Mouse (Mus musculus) 3134 (cell line): ENCODE measurements around the gene Btbd10.

Source experiments
- DNase-seq: peaks from one replicate; pipeline ENCODE4 v3.0.0-alpha.2; 2011; ENCODE audit warnings: low spot score; ENCODE audit not compliant: insufficient read length; ENCODE audit errors: extremely low read depth

Btbd10 gene

DNA sequence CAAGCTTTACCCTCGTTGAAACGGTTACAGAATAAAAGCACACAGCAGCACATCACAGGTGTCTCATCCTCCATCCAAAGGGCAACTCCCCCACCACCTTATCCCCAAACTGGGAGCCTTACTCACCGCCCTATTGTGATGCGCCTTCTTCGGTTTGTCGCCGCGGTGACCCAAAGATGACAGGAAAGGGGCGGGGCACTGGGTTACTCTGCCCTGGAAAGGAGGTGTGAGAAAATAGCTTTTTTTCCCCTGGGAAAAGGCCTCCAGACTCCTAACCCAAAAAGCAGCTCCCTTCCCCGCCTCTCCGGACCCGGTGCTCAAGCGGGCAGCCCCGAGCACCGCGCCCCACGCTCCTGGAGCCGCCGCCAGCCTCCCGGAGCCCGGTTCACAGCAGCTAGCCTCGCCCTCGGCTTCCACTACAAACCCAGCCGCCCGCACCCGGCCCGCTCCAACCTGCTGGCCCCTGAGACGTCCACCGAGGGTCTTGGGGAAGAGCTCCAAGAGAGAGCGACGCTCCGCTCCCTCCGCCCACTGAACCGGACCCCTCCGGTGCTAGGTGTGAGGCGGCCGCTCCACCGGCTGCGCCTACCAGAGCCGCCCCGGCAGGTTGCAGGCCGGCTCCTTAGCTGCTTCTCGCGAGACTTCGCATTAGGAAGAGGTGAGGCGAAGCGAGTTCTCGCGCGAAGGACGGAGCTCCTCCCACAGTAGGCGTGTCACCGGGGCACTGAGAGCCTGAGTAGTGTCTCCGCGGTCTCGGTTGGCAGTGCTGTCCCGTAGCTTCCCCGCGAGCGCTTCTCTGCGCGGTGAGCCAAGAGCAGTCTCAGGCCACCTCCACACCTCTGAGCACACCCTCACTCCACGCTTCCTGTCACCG is at the start of gene Btbd10:
Gene Btbd10, minus strand, starts transcription at position 647 of the 874 bp plus-strand sequence.
- DNase-seq = peak; percentile 94

DNA sequence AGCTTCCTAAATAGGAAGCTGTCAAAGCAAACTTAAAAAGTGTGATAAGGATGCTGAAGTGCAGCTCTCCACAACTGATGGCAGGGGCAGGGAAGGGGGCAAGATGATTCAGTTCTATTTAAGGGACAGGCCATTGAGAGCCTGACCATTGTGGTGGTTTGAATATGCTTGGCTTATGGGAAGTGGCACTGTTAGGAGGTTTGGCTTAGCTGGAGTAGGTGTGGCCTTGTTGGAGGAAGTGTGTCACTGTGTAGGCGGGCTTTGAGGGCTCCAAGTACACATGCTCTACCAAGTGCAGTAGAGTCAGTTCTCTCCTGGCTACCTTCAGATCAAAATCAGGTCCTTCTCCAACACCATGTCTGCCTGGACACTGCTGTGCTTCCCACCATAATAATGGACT is 47.3 kb upstream of the Btbd10 start:
- DNase-seq = no peak

DNA sequence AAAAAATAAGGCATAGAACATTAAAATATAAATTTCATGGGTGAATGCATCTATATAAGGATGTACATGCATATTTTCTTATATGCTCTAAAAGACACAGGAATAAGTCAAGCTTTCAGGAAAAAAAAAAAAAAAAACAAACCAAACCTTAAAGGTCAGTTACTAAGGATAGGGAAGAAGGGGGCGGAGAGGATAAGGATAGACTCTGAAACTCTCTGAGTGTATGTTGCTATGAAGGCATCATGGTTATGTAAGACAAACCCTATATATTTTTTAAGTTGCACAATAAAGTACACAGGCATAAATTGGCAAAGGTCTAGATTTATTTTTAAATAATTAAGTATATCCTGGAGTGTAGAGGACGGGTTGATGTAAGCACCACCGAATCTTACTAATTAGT is 46.1 kb upstream of the Btbd10 start:
- DNase-seq = no peak

GRCm38 (mm10) chr7:113408712-113409111 is 39.5 kb upstream of the Btbd10 start:
- DNase-seq = no peak

DNA sequence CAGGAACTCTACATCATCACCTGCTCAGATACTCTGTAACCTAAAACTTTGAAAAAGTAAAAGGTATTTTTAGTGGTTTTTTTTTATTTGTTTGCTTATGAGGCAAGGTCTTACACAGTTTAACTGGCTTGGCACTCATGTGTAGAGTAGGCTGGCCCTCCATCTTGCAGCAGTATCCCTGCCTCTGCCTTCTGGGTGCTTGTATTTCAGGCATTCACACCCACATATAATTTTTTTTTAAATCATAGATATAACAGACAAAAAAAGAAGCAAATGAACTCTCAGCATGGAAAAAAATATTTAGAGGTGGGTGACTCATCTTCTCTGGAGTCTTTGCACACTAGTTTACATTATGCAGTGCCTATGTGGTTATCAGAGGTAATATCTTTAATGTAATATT is 28.9 kb upstream of the Btbd10 start:
- no peak for DNase-seq

GRCm38 (mm10) chr7:113396661-113397060 is 27.5 kb upstream of the Btbd10 start:
- DNase-seq = no peak

- DNase-seq = no peak
Observed at GRCm38 (mm10) chr7:113391619-113392018, 22.4 kb upstream of the Btbd10 start.

GRCm38 (mm10) chr7:113388470-113388869 is 19.3 kb upstream of the Btbd10 start, which contains the start of gene Pth:
Gene Pth (minus strand): TSS chr7:113388570.
- no peak for DNase-seq

DNA sequence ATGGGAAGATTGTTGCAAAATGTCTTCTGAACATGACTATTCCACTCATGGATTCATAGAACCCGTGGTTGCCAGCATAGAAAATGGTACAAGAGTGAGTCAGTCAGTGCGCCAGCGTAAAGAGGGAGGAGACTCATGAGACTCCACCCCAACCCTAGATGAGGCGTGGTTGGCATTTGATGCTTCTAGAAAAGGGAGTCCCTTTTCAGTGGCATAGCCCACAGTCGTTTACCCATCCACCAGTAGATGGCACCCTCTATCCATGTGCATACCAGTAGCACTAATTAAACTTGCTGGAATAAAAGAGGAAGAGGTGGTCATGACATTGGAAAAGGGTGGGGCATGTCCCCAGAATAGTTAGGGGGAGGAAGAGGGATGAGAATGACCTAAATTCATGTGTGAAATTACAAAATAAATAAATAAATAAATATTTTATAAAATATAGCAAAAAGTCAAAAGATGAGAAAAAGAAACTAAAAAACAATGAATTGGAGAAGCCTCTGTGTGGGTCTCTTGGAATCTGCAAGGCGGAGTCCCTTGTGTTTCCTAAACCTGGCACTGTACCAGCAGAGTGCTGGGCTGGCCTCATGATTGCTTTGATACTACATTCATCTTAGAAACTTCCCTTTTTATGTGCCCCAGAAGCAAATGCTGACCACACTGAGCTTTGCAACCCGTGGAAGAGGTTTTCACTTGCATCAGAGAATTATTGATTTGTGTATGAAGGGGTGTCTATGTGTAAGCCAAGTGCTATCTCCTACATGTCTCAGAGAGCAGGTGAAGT is 8.9 kb upstream of the Btbd10 start:
- peak; percentile 77 for DNase-seq

- DNase-seq = no peak
Observed at GRCm38 (mm10) chr7:113372682-113373081, 3.5 kb upstream of the Btbd10 start.

DNA sequence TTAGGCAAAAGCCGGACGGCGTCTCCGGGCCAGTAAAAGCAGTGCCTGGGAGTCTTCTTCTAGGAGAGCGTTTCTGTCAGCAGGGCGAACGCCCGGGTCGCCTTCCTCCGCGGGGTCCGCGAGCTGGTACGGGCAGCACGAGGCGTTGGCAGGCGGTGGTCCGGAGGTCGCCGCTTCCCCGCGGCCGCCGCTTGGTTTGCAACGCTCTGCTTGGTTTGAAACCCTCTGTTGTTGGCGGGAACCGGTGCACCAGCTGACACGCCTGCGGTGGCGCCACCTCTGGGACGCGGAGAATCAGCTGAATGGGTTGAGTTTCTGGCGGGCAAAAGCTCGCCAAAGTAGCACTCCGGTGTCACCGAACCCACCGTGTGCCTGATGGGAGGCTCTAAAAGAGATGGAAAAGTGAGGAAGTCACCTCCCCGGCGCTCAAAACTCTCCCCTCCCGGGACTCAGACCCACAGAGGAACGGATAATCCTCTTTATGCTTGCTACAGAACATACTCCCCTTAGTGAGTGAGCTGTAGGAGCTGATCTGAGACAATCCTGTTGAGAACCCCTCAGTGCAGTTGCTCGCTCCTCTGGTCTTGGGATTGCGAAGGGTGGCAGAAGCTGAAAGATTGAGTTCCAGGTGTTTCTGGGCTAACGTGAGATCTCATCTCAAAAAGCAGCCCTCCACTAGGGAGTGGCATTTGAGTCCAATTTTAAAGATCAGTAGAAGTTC is 588 bp upstream of the Btbd10 start:
- no peak for DNase-seq

GRCm38 (mm10) chr7:113367440-113367839 is 1.8 kb downstream of the Btbd10 start:
- DNase-seq = no peak

DNA sequence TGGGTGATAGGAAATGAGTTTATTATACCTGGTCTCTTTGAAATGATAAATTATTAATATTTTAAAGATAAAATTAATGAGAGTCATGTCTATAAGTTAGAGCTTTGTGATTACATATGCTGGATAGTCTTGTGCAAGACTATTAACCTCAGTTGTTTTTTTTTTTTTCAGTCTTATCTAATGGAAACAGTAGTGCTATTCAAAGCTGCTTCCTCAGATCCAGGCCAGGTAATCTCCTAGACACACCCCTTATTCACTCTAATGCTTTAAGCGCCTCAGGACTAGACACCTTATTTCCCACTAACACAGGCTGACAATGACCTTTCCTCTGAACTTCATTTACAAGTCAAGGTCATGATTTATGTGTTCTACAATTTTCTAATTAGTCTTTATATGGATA is 20.1 kb downstream of the Btbd10 start:
- no peak for DNase-seq

- DNase-seq = no peak
Observed at GRCm38 (mm10) chr7:113347694-113348093, 21.5 kb downstream of the Btbd10 start.

- DNase-seq = peak; percentile 10
Observed at GRCm38 (mm10) chr7:113347271-113347670, 21.9 kb downstream of the Btbd10 start.

GRCm38 (mm10) chr7:113335250-113335649 is 33.9 kb downstream of the Btbd10 start:
- no peak for DNase-seq

DNA sequence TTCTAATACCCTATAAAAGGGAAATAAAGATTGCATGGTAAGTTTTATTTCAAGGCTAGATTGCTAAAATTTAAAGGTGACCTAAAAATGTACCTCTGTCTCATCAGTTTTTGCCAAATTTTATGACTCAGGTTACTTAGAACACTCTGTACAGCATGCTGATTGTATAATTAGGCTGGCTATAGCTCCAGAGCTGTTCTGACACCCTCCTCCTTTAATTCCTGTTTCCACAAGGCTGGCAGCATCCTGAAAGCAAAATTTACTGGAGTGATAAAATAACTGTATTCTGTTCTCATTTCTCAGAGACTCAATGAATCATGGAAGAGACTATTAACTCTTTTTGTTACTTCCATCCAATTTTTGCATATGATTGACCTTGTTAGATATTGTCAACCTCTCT is 35.2 kb downstream of the Btbd10 start:
- DNase-seq = no peak

GRCm38 (mm10) chr7:113320128-113320527 is 49.1 kb downstream of the Btbd10 start:
- DNase-seq = no peak

- no peak for DNase-seq
Observed at GRCm38 (mm10) chr7:113311784-113312183, 57.4 kb downstream of the Btbd10 start.

GRCm38 (mm10) chr7:113310136-113310535 is 59.1 kb downstream of the Btbd10 start:
- DNase-seq = no peak

- DNase-seq = no peak
Observed at GRCm38 (mm10) chr7:113297813-113298212, 71.4 kb downstream of the Btbd10 start.
